Mouse (Mus musculus): Measurements from ENCODE around the gene Echs1. TPM values are rescaled to one million over a fixed set of nuclear protein-coding genes. Genes with fewer than 3 reads are reported as not detected.

Gene Echs1
- total RNA-seq, 2 experiments from 2014 or later, result 109 to 150 TPM

DNA sequence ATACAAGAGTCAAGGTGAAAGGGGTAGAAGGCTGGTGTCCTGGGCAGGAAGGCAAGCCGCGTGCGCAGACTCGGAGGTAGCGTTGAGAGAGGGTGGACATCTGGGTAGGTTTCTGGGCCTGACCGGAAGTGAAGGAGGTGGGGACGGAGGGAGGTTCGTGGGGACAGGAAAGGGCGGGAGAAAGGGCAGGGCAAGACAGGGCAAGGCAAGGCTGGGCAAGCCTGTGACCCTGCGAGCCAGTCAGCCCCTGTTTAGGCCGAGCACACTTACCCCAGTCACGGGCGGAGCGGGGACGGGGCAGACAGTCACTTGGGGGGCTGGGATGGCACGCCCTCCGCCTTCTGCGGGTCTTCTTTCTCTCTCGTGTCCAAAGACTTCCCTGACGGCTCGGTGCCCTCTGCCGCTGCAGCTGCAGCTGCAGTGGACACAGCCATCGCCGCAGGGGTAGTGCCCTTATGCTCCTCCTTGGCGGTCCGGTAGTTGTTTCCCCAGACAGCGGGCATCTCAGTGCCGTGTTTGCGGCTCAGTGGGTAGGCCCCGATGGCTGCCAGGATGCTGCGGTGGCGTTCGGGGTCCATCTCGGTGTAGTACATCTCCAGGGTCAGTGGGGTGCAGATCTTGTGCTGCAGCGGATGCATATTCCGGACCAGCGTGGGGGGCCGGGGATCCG lies 46.1 kb downstream of the Echs1 start:
- peak; percentile 39 for ATAC-seq (replicated peaks; ENCODE audit: poor library complexity, severe bottlenecking)

DNA sequence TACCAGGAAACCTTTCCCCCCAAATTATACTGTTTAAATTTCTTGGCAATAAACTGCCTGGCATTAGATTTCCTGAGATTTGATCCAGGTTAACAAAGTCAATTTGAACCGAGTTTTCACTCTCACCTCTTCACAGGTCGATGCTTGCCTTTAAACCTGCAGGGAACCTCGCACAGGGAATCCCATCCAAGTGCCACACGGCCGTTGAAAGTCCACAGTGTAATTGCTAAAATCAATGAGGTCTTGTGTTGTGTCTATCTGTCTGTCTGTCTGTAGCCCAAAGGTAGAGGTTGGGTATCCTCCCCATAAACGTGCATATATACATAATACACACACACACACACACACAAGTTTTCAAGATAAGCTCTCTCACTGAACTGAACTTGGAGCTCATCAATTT lies 48.9 kb downstream of the Echs1 start:
- ATAC-seq (replicated peaks; ENCODE audit: poor library complexity, severe bottlenecking), result no peak

DNA sequence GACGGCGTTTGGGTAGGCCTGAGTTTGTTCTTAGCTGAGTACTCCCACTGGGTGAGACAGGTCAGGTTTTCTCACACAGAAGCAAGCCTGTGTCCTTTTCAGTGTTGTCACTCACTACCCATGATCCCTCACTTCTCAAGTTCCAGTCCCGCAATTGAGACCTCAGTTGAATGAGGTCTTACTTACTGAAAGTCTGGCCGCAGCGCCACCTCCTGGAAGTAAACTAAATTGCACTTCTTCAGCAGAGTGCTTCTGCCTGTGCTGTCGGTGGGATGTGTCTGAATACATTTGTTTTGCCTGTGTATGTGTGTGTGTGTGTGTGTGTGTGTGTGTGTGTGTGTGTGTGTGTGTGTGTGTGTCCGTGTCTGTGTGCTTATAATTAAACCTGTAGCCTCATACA lies 53.2 kb downstream of the Echs1 start:
- ATAC-seq (replicated peaks; ENCODE audit: poor library complexity, severe bottlenecking), result peak; percentile 65

DNA sequence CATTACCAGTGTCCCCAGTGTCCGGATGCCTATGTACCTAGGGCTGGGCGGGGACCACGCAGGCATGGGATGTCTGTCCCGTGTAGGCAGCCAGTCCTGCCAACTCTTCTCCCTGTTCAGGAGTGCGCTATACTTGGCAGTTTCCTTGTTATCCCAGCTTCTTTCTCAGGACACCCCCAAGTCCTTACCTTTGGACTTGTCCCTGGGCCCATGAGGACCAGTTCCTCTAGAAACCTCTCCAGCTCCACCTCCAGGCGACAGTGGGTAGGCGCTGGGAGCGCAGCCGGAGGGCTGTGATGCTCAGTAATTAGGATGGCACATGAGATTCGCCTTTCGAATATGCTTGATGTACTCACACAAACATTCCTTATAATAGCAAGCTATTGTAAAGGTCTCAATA lies 54.0 kb downstream of the Echs1 start:
- peak; percentile 43; the same call in 1 of the 2 replicates for ATAC-seq (replicated peaks; ENCODE audit: poor library complexity, severe bottlenecking)

DNA sequence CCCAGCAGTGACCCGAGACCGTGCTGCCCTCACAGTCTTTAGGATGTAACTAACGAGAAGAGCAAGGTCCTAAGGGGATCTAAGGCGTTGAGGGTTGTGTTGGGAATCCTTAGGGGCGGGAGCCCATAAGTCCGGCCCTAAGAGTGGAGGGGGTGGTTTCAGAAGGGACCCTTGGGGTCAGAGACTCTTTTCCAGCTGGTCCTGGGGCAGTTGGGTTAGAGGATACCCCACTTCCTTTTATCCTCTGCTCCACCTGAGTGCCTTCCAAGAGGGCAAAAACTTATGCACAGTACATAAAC lies 54.5 kb downstream of the Echs1 start:
- no peak for ATAC-seq (replicated peaks; ENCODE audit: poor library complexity, severe bottlenecking)

DNA sequence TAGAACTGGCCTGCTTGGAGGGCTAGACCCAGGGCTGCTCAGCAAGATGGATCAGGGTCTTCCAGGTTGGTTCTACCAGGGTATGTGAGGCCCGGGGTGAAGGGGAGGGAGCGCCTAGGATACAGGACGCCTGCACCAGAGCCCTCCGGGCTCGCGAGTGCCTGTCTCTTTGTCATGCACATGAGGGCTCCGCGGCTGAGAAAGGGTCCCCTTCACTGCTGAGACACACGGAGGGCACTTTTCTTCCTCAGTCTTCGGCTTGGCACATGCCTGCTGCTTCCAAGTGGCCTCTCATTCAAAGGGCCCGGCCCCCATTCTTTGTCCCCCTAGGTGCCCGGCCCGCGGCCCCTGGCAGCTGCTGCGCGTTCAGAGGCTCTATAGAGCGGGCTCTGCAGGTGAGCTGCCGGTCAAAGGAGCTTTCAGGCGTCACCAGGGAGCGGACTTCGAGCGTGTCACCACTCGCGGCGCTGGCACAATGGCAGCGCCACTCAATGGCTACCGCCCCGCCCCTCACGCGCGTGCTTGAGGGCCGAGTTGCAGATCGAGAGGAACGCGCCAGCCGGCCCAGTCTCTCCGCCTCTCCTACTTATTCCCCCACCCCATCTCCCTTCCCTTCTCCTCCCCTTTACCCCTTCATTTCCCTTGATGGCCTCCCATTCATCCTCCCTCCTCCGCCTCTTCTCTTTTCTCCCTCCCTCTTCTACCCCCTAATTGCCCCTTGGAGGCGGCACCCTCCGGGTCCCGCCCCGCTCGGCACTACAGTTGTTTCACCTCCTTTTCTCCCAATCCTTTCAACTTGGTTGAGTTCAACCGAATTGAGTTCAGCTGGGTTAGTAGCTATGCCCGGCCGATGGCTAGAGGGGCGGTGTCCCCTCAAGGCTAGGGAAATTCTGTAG lies 55.1 kb downstream of the Echs1 start:
- ATAC-seq (replicated peaks; ENCODE audit: poor library complexity, severe bottlenecking), result peak; percentile 24

DNA sequence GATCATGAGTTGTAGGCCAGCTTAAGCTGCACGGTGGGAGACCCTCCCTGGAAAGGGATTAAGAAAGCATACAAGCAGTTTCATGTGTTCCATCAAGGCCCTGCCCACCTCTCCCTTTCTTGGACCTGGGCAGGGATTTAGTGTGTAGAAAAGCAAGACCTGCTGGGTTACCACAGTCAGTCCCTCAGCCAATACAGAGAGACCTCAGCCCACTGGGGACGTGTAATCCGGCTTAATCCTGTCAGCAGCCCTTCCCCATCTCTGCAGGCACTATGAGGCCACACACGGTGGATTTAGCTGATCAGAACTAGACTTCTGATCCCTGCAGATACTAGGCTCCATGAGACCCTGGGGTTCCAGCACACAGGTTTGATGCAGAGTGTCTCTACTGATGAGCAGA lies 56.7 kb downstream of the Echs1 start:
- ATAC-seq (replicated peaks; ENCODE audit: poor library complexity, severe bottlenecking), result no peak

DNA sequence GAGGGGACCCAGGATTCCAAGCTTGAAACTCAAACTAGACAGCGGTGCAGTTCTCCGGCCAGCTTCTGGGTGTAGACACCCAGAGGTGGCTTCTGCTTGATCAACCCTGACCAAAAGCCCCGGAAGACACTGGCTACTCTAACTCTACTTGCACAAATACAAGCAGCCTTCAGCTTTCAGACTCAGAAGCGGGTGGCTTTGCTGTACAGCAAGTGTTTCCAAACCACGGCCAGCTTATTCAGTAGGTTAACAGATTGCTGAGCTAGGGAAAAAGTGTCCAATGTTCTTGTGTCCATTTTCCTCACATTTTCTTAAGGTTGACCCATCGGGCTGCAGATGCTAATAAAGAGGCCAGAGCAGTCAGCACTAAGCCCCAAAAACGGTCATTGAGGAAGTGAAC lies 57.7 kb downstream of the Echs1 start:
- ATAC-seq (replicated peaks; ENCODE audit: poor library complexity, severe bottlenecking), result no peak

DNA sequence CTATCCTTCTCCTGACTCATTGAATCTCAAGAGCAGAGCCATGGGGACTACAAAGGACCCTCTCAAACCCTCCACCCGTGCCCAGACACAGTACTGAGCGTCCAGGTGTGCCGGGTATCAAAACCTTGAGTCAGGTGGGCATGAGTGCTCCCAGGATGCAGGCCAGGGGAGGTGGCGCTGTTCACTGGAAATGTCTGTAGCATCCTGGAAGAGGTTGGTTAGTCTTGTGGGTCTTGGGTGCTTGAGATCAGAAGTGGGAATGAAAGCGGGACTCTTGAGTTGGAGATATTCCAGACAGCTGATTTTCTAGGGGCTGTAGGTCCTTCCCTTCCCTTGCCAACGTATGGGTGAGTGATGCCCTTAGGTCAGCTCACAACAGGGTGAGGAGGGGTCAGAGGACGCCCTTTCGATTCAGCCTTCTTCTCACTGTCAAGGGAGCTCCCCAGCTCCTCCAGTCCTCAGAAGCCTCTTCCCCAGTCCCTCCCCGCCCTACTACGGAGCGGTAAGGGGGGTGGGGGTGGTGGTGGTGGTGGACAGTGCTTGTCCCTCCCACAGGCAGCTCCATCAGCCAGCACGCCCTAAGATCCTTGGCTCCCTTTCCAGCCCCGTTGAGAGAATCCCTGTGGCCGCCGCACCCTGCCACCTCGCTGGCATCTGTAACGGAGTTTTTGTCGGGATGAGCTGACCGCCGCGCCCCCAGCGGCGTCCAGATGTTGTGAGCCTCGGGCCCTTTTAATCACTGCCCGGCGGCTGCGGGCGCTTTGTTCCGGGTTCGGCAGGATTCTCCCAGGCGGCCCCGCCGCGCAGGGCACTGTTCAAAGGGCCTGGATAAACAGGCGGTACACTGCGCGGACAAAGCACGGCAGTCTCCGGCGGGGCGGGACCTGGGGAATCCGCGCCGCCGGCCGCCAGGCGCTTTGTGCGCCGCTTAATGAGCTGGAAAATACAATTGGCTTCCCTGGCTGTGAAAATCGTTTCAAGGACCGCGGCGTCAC lies 58.6 kb downstream of the Echs1 start:
- ATAC-seq (replicated peaks; ENCODE audit: poor library complexity, severe bottlenecking), result peak; percentile 41

Other genes with a start within 250 kb of the Echs1 start
- gene Kndc1, start 221.8 kb downstream of the Echs1 start, total RNA-seq (2014; fragmentation: Nextera tagmentation), result not detected in 2 replicates
- not detected in 2 replicates for gene Kndc1, start 221.8 kb downstream of the Echs1 start, total RNA-seq (2017)
- gene Utf1, start 172.7 kb downstream of the Echs1 start, total RNA-seq (2014; fragmentation: Nextera tagmentation), result not detected in 2 replicates
- gene Utf1, start 172.7 kb downstream of the Echs1 start, total RNA-seq (2017), result not detected in 2 replicates
- 0.62 TPM in 1 of 2 replicates, not detected in the other for gene 6430531B16Rik, start 137.7 kb downstream of the Echs1 start, total RNA-seq (2014; fragmentation: Nextera tagmentation)
- gene 6430531B16Rik, start 137.7 kb downstream of the Echs1 start, total RNA-seq (2017), result 0.52 TPM in 1 of 2 replicates, not detected in the other
- 0.38 TPM in 1 of 2 replicates, not detected in the other for gene Adam8, start 123.9 kb downstream of the Echs1 start, total RNA-seq (2014; fragmentation: Nextera tagmentation)
- 0.99 and 1.3 TPM in 2 replicates for gene Adam8, start 123.9 kb downstream of the Echs1 start, total RNA-seq (2017)
- 21.3 and 21.5 TPM in 2 replicates for gene Zfp511, start 80.1 kb downstream of the Echs1 start, total RNA-seq (2014; fragmentation: Nextera tagmentation)
- 20.6 and 21.5 TPM in 2 replicates for gene Zfp511, start 80.1 kb downstream of the Echs1 start, total RNA-seq (2017)
- gene Tubgcp2, start 79.8 kb downstream of the Echs1 start, total RNA-seq (2014; fragmentation: Nextera tagmentation), result 19.2 and 34.8 TPM in 2 replicates
- 36.3 and 40.4 TPM in 2 replicates for gene Tubgcp2, start 79.8 kb downstream of the Echs1 start, total RNA-seq (2017)
- gene Msx3, start 67.4 kb downstream of the Echs1 start, total RNA-seq (2014; fragmentation: Nextera tagmentation), result not detected in 2 replicates
- gene Msx3, start 67.4 kb downstream of the Echs1 start, total RNA-seq (2017), result not detected in 2 replicates
- 0.67 TPM in 1 of 2 replicates, not detected in the other for gene Caly, start 33.9 kb downstream of the Echs1 start, total RNA-seq (2014; fragmentation: Nextera tagmentation)
- not detected in 2 replicates for gene Caly, start 33.9 kb downstream of the Echs1 start, total RNA-seq (2017)
- gene Prap1, start 23.1 kb downstream of the Echs1 start, total RNA-seq (2014; fragmentation: Nextera tagmentation), result not detected in 2 replicates
- not detected in 2 replicates for gene Prap1, start 23.1 kb downstream of the Echs1 start, total RNA-seq (2017)
- 4.3 and 13.6 TPM in 2 replicates for gene Fuom, start 14.0 kb downstream of the Echs1 start, total RNA-seq (2014; fragmentation: Nextera tagmentation)
- 2.5 and 12.9 TPM in 2 replicates for gene Fuom, start 14.0 kb downstream of the Echs1 start, total RNA-seq (2017)
- gene Paox, start 677 bp downstream of the Echs1 start, total RNA-seq (2014; fragmentation: Nextera tagmentation), result 37.9 and 44.7 TPM in 2 replicates
- 26.6 and 38.5 TPM in 2 replicates for gene Paox, start 677 bp downstream of the Echs1 start, total RNA-seq (2017)
- 11.4 and 21.0 TPM in 2 replicates for gene Mtg1, start 21.1 kb upstream of the Echs1 start, total RNA-seq (2014; fragmentation: Nextera tagmentation)
- 9.5 and 14.4 TPM in 2 replicates for gene Mtg1, start 21.1 kb upstream of the Echs1 start, total RNA-seq (2017)
- gene Sprn, start 38.4 kb upstream of the Echs1 start, total RNA-seq (2014; fragmentation: Nextera tagmentation), result not detected in 2 replicates
- not detected in 2 replicates for gene Sprn, start 38.4 kb upstream of the Echs1 start, total RNA-seq (2017)
- not detected in 2 replicates for gene Olfr522, start 48.3 kb upstream of the Echs1 start, total RNA-seq (2014; fragmentation: Nextera tagmentation)
- not detected in 2 replicates for gene Olfr522, start 48.3 kb upstream of the Echs1 start, total RNA-seq (2017)
- not detected in 2 replicates for gene Olfr523, start 56.7 kb upstream of the Echs1 start, total RNA-seq (2014; fragmentation: Nextera tagmentation)
- not detected in 2 replicates for gene Olfr523, start 56.7 kb upstream of the Echs1 start, total RNA-seq (2017)
- gene Olfr524, start 89.5 kb upstream of the Echs1 start, total RNA-seq (2014; fragmentation: Nextera tagmentation), result not detected in 2 replicates
- gene Olfr524, start 89.5 kb upstream of the Echs1 start, total RNA-seq (2017), result not detected in 2 replicates
- gene Cd163l1, start 101.8 kb upstream of the Echs1 start, total RNA-seq (2014; fragmentation: Nextera tagmentation), result not detected in 2 replicates
- gene Cd163l1, start 101.8 kb upstream of the Echs1 start, total RNA-seq (2017), result not detected in 2 replicates
- not detected in 2 replicates for gene 5830411N06Rik, start 130.8 kb upstream of the Echs1 start, total RNA-seq (2014; fragmentation: Nextera tagmentation)
- not detected in 2 replicates for gene 5830411N06Rik, start 130.8 kb upstream of the Echs1 start, total RNA-seq (2017)
- not detected in 2 replicates for gene Olfr525, start 204.4 kb upstream of the Echs1 start, total RNA-seq (2014; fragmentation: Nextera tagmentation)
- not detected in 2 replicates for gene Olfr525, start 204.4 kb upstream of the Echs1 start, total RNA-seq (2017)
- not detected in 2 replicates for gene Olfr527, start 217.5 kb upstream of the Echs1 start, total RNA-seq (2014; fragmentation: Nextera tagmentation)
- not detected in 2 replicates for gene Olfr527, start 217.5 kb upstream of the Echs1 start, total RNA-seq (2017)
- gene Olfr60, start 245.2 kb upstream of the Echs1 start, total RNA-seq (2014; fragmentation: Nextera tagmentation), result not detected in 2 replicates
- gene Olfr60, start 245.2 kb upstream of the Echs1 start, total RNA-seq (2017), result not detected in 2 replicates

All from granulocyte monocyte progenitor cell, adult 5-6 weeks (primary cell).